Mouse (Mus musculus): ENCODE measurements around the gene Fscn1.

DNA sequence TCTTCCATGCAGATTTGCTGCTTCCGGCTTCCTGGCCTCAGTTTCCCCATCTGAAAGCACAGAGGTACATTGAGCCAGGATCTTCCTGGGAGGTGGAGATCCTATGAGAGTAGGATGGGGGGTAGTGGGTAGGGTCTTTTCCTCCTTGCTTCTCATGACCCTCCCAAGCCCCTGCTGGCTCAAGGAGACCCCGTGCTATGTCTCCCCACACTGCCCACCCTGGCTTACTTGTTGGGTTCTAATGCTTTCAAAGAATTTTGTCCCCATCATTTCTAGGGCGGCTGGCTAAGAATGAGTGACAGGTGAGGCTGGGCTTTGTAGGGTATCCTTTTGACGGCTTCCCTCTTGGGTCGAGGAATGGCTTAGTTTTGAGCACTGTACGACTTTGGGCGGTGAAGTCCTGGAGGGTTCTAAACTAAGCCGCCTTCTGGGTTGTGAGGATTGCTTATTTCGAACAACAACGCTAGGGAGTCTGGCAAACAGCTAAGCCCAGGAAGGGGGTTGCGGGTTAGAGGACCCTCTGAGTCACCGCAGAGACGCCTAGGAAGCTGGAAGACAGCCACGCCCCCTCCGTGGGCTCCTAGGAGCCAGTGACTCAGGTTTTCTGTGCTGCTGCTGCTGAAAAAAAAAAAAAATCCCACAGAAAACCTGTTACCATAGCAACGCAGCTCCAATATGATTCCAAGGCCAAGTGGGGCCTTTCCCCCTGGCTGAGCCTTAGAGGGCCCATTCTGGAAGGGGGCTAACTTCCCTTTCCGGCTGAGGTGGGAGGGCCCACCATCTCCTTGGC, 3.8 kb downstream of the Fscn1 start:
- no peak for TF ChIP-seq EP300 (IDR thresholded peaks at IDR 0.05; ENCODE audit: low read depth)
- TF ChIP-seq CTCF (IDR thresholded peaks at IDR 0.05; ENCODE audit: low read depth) = no peak

Measured in liver, embryonic 14.5 days (tissue).